Mouse (Mus musculus) small intestine, adult 2 months (tissue): ENCODE measurements around the gene Cypt12. TPM values are rescaled to one million over a fixed set of nuclear protein-coding genes. Genes with fewer than 3 reads are reported as not detected.

ENCODE experiments used
- H3K27ac ChIP-seq: fragments of 200-500 bp; 2 replicates; pipeline ENCODE4 v1.5.1; 2012; ENCODE audit warnings: low read depth, low read length, control low read depth, inconsistent platforms; ENCODE audit not compliant: insufficient read depth
- H3K27me3 ChIP-seq: fragments of 200-500 bp; 2 replicates; pipeline ENCODE4 v1.6.1; 2012; ENCODE audit warnings: mild to moderate bottlenecking, moderate library complexity, low read length, inconsistent platforms; ENCODE audit not compliant: control insufficient read depth, insufficient read depth
- H3K36me3 ChIP-seq: fragments of 200-500 bp; 2 replicates; pipeline ENCODE4 v1.6.1; 2012; ENCODE audit warnings: mild to moderate bottlenecking, low read length, control low read depth, inconsistent platforms; ENCODE audit not compliant: control insufficient read depth, insufficient read depth
- H3K4me1 ChIP-seq: fragments of 200-500 bp; 2 replicates; pipeline ENCODE4 v1.6.1; 2012; ENCODE audit warnings: low read length, inconsistent platforms, mixed read lengths; ENCODE audit not compliant: control insufficient read depth, insufficient read depth, insufficient read length
- H3K4me3 ChIP-seq: fragments of 200-500 bp; 2 replicates; pipeline ENCODE4 v1.5.1; 2012; ENCODE audit warnings: low read depth, mild to moderate bottlenecking, control low read depth, inconsistent platforms, low read length, moderate library complexity
- CTCF ChIP-seq: fragments of 200-500 bp; IDR thresholded peaks from 2 replicates; pipeline ENCODE4 v1.5.1; 2012; ENCODE audit warnings: low read depth, mild to moderate bottlenecking, control low read depth, inconsistent platforms, low read length, moderate library complexity, mixed read lengths; ENCODE audit not compliant: insufficient replicate concordance, insufficient read length; ENCODE audit errors: extremely low read depth
- POLR2A ChIP-seq: fragments of 200-500 bp; IDR thresholded peaks from 2 replicates; pipeline ENCODE4 v1.6.1; 2012; ENCODE audit warnings: low read depth, mild to moderate bottlenecking, control low read depth, inconsistent platforms, low read length, moderate library complexity
- WGBS: fragments of 180-500 bp; shearing (Covaris S2); methylation state at CpG from one replicate; pipeline ENCODE4 v1.1.7; 2018; 5-methylcytosine and 5-hydroxymethylcytosine counted together
- polyA plus RNA-seq: library from polyadenylated mRNA; depleted of rRNA; stranded (reverse); fragments of >200 nt; gene quantifications from 2 replicates; pipeline ENCODE4 v1.2.3, GENCODE M21; 2012; rRNA removed

Gene Cypt12
- not detected in 2 replicates for polyA plus RNA-seq

GRCm38 (mm10) chr3:17948299-17948698 lies at the start of gene Cypt12:
Gene Cypt12, plus strand, starts transcription at chr3:17948410.
- no peaks in the 10 kb centered on the region for H3K27me3 ChIP-seq
- no peak within 1 kb of the TSS for H3K27ac ChIP-seq
- WGBS = 93% methylated on average over 13 of the region's 13 CpGs
- H3K4me3 ChIP-seq = no peak within 1 kb of the TSS
- H3K4me1 ChIP-seq = no peaks in the 10 kb centered on the region
- no peaks in the 10 kb centered on the region for H3K36me3 ChIP-seq
- no peak for TF ChIP-seq POLR2A
- TF ChIP-seq CTCF = no peak

GRCm38 (mm10) chr3:17913796-17914195 lies 34.4 kb upstream of the Cypt12 start:
- TF ChIP-seq CTCF = no peak
- TF ChIP-seq POLR2A = no peak
- H3K27ac ChIP-seq = no peak overlapping the region
- H3K27me3 ChIP-seq = no peaks in the 10 kb centered on the region
- no peaks in the 10 kb centered on the region for H3K4me1 ChIP-seq
- no peaks in the 10 kb centered on the region for H3K36me3 ChIP-seq
- no peak overlapping the region for H3K4me3 ChIP-seq

GRCm38 (mm10) chr3:17940206-17940605 lies 8.0 kb upstream of the Cypt12 start:
- H3K27ac ChIP-seq = no peak overlapping the region
- H3K36me3 ChIP-seq = no peaks in the 10 kb centered on the region
- H3K27me3 ChIP-seq = no peaks in the 10 kb centered on the region
- no peak for TF ChIP-seq CTCF
- no peak for TF ChIP-seq POLR2A
- no peaks in the 10 kb centered on the region for H3K4me1 ChIP-seq
- 77% methylated on average over 2 of the region's 2 CpGs for WGBS
- H3K4me3 ChIP-seq = no peak overlapping the region
